Mouse (Mus musculus): ENCODE data around the gene Drd4. TPM values are rescaled to one million over a fixed set of nuclear protein-coding genes. Genes with fewer than 3 reads are reported as not detected.

Gene Drd4
- total and polyA plus RNA-seq, 2 experiments from 2014 or later, result 0.07 TPM; not detected in 1

DNA sequence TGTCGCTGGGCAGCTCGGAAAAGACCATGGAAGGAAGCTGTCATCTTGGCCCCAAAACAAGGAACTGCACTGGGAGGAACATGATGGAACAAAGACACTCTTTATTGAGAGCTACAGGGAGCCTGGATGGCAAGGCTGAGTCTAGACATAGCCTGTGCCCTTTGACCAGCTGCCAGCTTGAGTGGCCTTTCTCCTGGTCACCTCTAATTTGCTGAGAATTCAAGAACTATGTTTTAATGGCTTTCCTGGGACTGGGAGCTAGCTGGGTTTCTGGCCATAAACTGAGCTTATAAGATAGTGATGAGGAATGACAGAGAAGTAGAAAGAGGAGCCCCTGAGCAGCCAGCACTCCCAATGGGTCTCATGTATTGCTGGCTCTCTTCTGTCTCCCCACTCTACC lies 51.4 kb downstream of the Drd4 start:
- H3K9ac ChIP-seq (replicated peaks; ENCODE audit: low read depth, low read length), result no peak overlapping the region
- H3K4me2 ChIP-seq (ENCODE audit: low read depth, low read length), result no peak overlapping the region
- no peak overlapping the region for H3K27ac ChIP-seq (ENCODE audit: low read depth)
- no peaks in the 10 kb centered on the region for H3K4me1 ChIP-seq (ENCODE audit: control insufficient read depth, insufficient read depth)
- ATAC-seq (ENCODE audit: insufficient read depth, low read depth) (no peak), DNase-seq (ENCODE audit: low spot score) (no peak)
- no peak for TF ChIP-seq EP300 (IDR thresholded peaks at IDR 0.05; ENCODE audit: low read depth)
- no peak for TF ChIP-seq CTCF (IDR thresholded peaks at IDR 0.05; ENCODE audit: low read depth)
- H3K4me3 ChIP-seq (ENCODE audit: low read depth, low read length), result no peak overlapping the region
- WGBS, result 69% methylated on average over 2 of the region's 2 CpGs
- no peaks in the 10 kb centered on the region for H3K27me3 ChIP-seq (ENCODE audit: control insufficient read depth, insufficient read depth, low read length)
- H3K9me3 ChIP-seq (replicated peaks; ENCODE audit: control insufficient read depth, low read length), result no peaks in the 10 kb centered on the region
- H3K36me3 ChIP-seq (replicated peaks; ENCODE audit: control insufficient read depth, insufficient read depth, low read length), result no peaks in the 10 kb centered on the region

DNA sequence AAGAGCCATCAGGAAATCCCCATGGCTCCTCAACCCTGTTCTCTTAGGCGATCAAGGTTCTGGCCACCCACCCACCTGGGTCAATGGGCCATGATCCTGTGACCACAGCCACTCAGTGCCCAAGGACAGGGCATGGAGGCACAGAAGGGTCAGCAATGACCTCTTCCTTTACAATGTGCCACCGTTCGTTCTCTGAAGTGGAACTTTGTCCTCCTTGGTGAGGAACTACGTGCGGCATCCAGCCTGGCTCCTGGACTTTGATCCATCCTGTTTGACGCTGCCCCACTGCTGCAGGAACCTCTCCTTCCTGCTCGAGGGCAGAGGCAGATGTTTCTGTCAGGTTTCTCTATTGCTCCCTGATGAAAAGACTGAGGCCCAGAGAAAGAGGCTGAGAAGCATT lies 51.9 kb downstream of the Drd4 start:
- Histone ChIP-seq H3K4me1 (ENCODE audit: control insufficient read depth, insufficient read depth) (no peaks in the 10 kb centered on the region), H3K27me3 (ENCODE audit: control insufficient read depth, insufficient read depth, low read length) (no peaks in the 10 kb centered on the region), H3K4me3 (ENCODE audit: low read depth, low read length) (no peak overlapping the region), H3K27ac (ENCODE audit: low read depth) (no peak overlapping the region), H3K9me3 (replicated peaks; ENCODE audit: control insufficient read depth, low read length) (no peaks in the 10 kb centered on the region), H3K4me2 (ENCODE audit: low read depth, low read length) (no peak overlapping the region), H3K36me3 (replicated peaks; ENCODE audit: control insufficient read depth, insufficient read depth, low read length) (no peaks in the 10 kb centered on the region), H3K9ac (replicated peaks; ENCODE audit: low read depth, low read length) (no peak overlapping the region)
- WGBS, result 70% methylated on average over 7 of the region's 7 CpGs
- TF ChIP-seq CTCF (IDR thresholded peaks at IDR 0.05; ENCODE audit: low read depth) (no peak), EP300 (IDR thresholded peaks at IDR 0.05; ENCODE audit: low read depth) (no peak)
- ATAC-seq (ENCODE audit: insufficient read depth, low read depth) (no peak), DNase-seq (ENCODE audit: low spot score) (no peak)

DNA sequence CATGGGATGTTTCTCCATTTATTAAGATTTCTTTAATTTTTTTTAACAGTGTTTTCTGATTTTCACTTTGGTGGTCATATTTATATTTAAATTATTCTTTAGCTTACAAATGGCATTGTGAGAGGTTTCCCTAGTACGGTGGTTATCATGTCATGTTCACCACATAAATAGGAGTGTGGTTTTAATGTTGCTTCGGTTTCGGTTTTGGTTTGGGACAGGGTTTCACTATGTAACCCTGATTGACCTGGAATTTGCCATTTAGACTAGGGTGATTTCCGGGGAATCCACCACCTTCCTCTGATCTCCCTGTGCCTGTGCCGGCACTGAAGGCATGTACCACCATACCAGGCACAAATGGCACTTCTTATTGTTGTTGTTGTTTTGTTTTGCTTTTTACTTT lies 53.0 kb downstream of the Drd4 start:
- TF ChIP-seq CTCF (IDR thresholded peaks at IDR 0.05; ENCODE audit: low read depth) (no peak), EP300 (IDR thresholded peaks at IDR 0.05; ENCODE audit: low read depth) (no peak)

More for the DNA sequence above, 53.0 kb downstream of the Drd4 start:
- no peak for DNase-seq (ENCODE audit: low spot score)
- Histone ChIP-seq H3K27ac (ENCODE audit: low read depth) (no peak overlapping the region), H3K4me1 (ENCODE audit: control insufficient read depth, insufficient read depth) (no peaks in the 10 kb centered on the region), H3K9ac (replicated peaks; ENCODE audit: low read depth, low read length) (no peak overlapping the region), H3K27me3 (ENCODE audit: control insufficient read depth, insufficient read depth, low read length) (no peaks in the 10 kb centered on the region), H3K4me2 (ENCODE audit: low read depth, low read length) (no peak overlapping the region), H3K36me3 (replicated peaks; ENCODE audit: control insufficient read depth, insufficient read depth, low read length) (no peaks in the 10 kb centered on the region), H3K4me3 (ENCODE audit: low read depth, low read length) (no peak overlapping the region), H3K9me3 (replicated peaks; ENCODE audit: control insufficient read depth, low read length) (no peaks in the 10 kb centered on the region)
- ATAC-seq (ENCODE audit: insufficient read depth, low read depth), result no peak
- 75% methylated on average over 5 of the region's 5 CpGs for WGBS

Other genes starting within 250 kb of the Drd4 start
- 0.43 TPM in 1 of 2 replicates, not detected in the other for gene B4galnt4, start 230.9 kb upstream of the Drd4 start, total RNA-seq (2014; rRNA removed; ENCODE audit: low replicate concordance)
- gene B4galnt4, start 230.9 kb upstream of the Drd4 start, polyA plus RNA-seq (2015; fragmentation: Nextera tagmentation; extraction: Ambion mirVana), result 0.10 TPM in 1 of 2 replicates, not detected in the other
- gene Pkp3, start 213.8 kb upstream of the Drd4 start, total RNA-seq (2014; rRNA removed; ENCODE audit: low replicate concordance), result 3.8 TPM in 1 of 2 replicates, not detected in the other
- 0.19 and 0.20 TPM in 2 replicates for gene Pkp3, start 213.8 kb upstream of the Drd4 start, polyA plus RNA-seq (2015; fragmentation: Nextera tagmentation; extraction: Ambion mirVana)
- gene Sigirr, start 191.4 kb upstream of the Drd4 start, total RNA-seq (2014; rRNA removed; ENCODE audit: low replicate concordance), result 10.3 and 16.8 TPM in 2 replicates
- 4.2 and 5.1 TPM in 2 replicates for gene Sigirr, start 191.4 kb upstream of the Drd4 start, polyA plus RNA-seq (2015; fragmentation: Nextera tagmentation; extraction: Ambion mirVana)
- gene Ano9, start 174.2 kb upstream of the Drd4 start, total RNA-seq (2014; rRNA removed; ENCODE audit: low replicate concordance), result not detected in 2 replicates
- 0.04 and 0.07 TPM in 2 replicates for gene Ano9, start 174.2 kb upstream of the Drd4 start, polyA plus RNA-seq (2015; fragmentation: Nextera tagmentation; extraction: Ambion mirVana)
- 22.3 and 35.5 TPM in 2 replicates for gene Ptdss2, start 169.6 kb upstream of the Drd4 start, total RNA-seq (2014; rRNA removed; ENCODE audit: low replicate concordance)
- 54.8 and 56.9 TPM in 2 replicates for gene Ptdss2, start 169.6 kb upstream of the Drd4 start, polyA plus RNA-seq (2015; fragmentation: Nextera tagmentation; extraction: Ambion mirVana)
- 157 and 172 TPM in 2 replicates for gene Rnh1, start 119.1 kb upstream of the Drd4 start, total RNA-seq (2014; rRNA removed; ENCODE audit: low replicate concordance)
- 88.3 and 90.2 TPM in 2 replicates for gene Rnh1, start 119.1 kb upstream of the Drd4 start, polyA plus RNA-seq (2015; fragmentation: Nextera tagmentation; extraction: Ambion mirVana)
- gene Hras, start 98.0 kb upstream of the Drd4 start, total RNA-seq (2014; rRNA removed; ENCODE audit: low replicate concordance), result 72.2 and 74.9 TPM in 2 replicates
- gene Hras, start 98.0 kb upstream of the Drd4 start, polyA plus RNA-seq (2015; fragmentation: Nextera tagmentation; extraction: Ambion mirVana), result 73.5 and 78.9 TPM in 2 replicates
- 1.1 and 5.6 TPM in 2 replicates for gene Lrrc56, start 97.8 kb upstream of the Drd4 start, total RNA-seq (2014; rRNA removed; ENCODE audit: low replicate concordance)
- gene Lrrc56, start 97.8 kb upstream of the Drd4 start, polyA plus RNA-seq (2015; fragmentation: Nextera tagmentation; extraction: Ambion mirVana), result 2.9 TPM in 2 replicates
- 0.12 TPM in 1 of 2 replicates, not detected in the other for gene Lmntd2, start 77.9 kb upstream of the Drd4 start, total RNA-seq (2014; rRNA removed; ENCODE audit: low replicate concordance)
- 0.07 and 0.15 TPM in 2 replicates for gene Lmntd2, start 77.9 kb upstream of the Drd4 start, polyA plus RNA-seq (2015; fragmentation: Nextera tagmentation; extraction: Ambion mirVana)
- 6.7 and 43.2 TPM in 2 replicates for gene Rassf7, start 76.1 kb upstream of the Drd4 start, total RNA-seq (2014; rRNA removed; ENCODE audit: low replicate concordance)
- gene Rassf7, start 76.1 kb upstream of the Drd4 start, polyA plus RNA-seq (2015; fragmentation: Nextera tagmentation; extraction: Ambion mirVana), result 5.8 and 7.1 TPM in 2 replicates
- 28.9 and 31.9 TPM in 2 replicates for gene Phrf1, start 63.2 kb upstream of the Drd4 start, total RNA-seq (2014; rRNA removed; ENCODE audit: low replicate concordance)
- gene Phrf1, start 63.2 kb upstream of the Drd4 start, polyA plus RNA-seq (2015; fragmentation: Nextera tagmentation; extraction: Ambion mirVana), result 17.4 and 20.4 TPM in 2 replicates
- 10.0 and 18.8 TPM in 2 replicates for gene Irf7, start 25.5 kb upstream of the Drd4 start, total RNA-seq (2014; rRNA removed; ENCODE audit: low replicate concordance)
- gene Irf7, start 25.5 kb upstream of the Drd4 start, polyA plus RNA-seq (2015; fragmentation: Nextera tagmentation; extraction: Ambion mirVana), result 6.2 and 7.5 TPM in 2 replicates
- not detected in 2 replicates for gene Cdhr5, start 15.2 kb upstream of the Drd4 start, total RNA-seq (2014; rRNA removed; ENCODE audit: low replicate concordance)
- not detected in 2 replicates for gene Cdhr5, start 15.2 kb upstream of the Drd4 start, polyA plus RNA-seq (2015; fragmentation: Nextera tagmentation; extraction: Ambion mirVana)
- not detected in 2 replicates for gene Sct, start 12.9 kb upstream of the Drd4 start, total RNA-seq (2014; rRNA removed; ENCODE audit: low replicate concordance)
- gene Sct, start 12.9 kb upstream of the Drd4 start, polyA plus RNA-seq (2015; fragmentation: Nextera tagmentation; extraction: Ambion mirVana), result 1.0 and 1.6 TPM in 2 replicates
- gene Deaf1, start 35.7 kb downstream of the Drd4 start, total RNA-seq (2014; rRNA removed; ENCODE audit: low replicate concordance), result 26.4 and 30.6 TPM in 2 replicates
- 21.2 and 22.0 TPM in 2 replicates for gene Deaf1, start 35.7 kb downstream of the Drd4 start, polyA plus RNA-seq (2015; fragmentation: Nextera tagmentation; extraction: Ambion mirVana)
- 23.6 and 33.0 TPM in 2 replicates for gene Tmem80, start 35.7 kb downstream of the Drd4 start, total RNA-seq (2014; rRNA removed; ENCODE audit: low replicate concordance)
- 29.8 and 29.9 TPM in 2 replicates for gene Tmem80, start 35.7 kb downstream of the Drd4 start, polyA plus RNA-seq (2015; fragmentation: Nextera tagmentation; extraction: Ambion mirVana)
- gene Eps8l2, start 46.9 kb downstream of the Drd4 start, total RNA-seq (2014; rRNA removed; ENCODE audit: low replicate concordance), result 2.7 and 8.9 TPM in 2 replicates
- 0.67 and 0.69 TPM in 2 replicates for gene Eps8l2, start 46.9 kb downstream of the Drd4 start, polyA plus RNA-seq (2015; fragmentation: Nextera tagmentation; extraction: Ambion mirVana)
- gene Taldo1, start 100.2 kb downstream of the Drd4 start, total RNA-seq (2014; rRNA removed; ENCODE audit: low replicate concordance), result 151 and 173 TPM in 2 replicates
- 225 and 238 TPM in 2 replicates for gene Taldo1, start 100.2 kb downstream of the Drd4 start, polyA plus RNA-seq (2015; fragmentation: Nextera tagmentation; extraction: Ambion mirVana)
- gene Gatd1, start 122.1 kb downstream of the Drd4 start, total RNA-seq (2014; rRNA removed; ENCODE audit: low replicate concordance), result 29.4 and 32.7 TPM in 2 replicates
- gene Gatd1, start 122.1 kb downstream of the Drd4 start, polyA plus RNA-seq (2015; fragmentation: Nextera tagmentation; extraction: Ambion mirVana), result 19.9 and 24.2 TPM in 2 replicates
- gene Cend1, start 137.5 kb downstream of the Drd4 start, total RNA-seq (2014; rRNA removed; ENCODE audit: low replicate concordance), result 0.27 and 3.2 TPM in 2 replicates
- 1.7 and 1.8 TPM in 2 replicates for gene Cend1, start 137.5 kb downstream of the Drd4 start, polyA plus RNA-seq (2015; fragmentation: Nextera tagmentation; extraction: Ambion mirVana)
- 9.7 and 17.7 TPM in 2 replicates for gene Slc25a22, start 145.9 kb downstream of the Drd4 start, total RNA-seq (2014; rRNA removed; ENCODE audit: low replicate concordance)
- gene Slc25a22, start 145.9 kb downstream of the Drd4 start, polyA plus RNA-seq (2015; fragmentation: Nextera tagmentation; extraction: Ambion mirVana), result 11.8 and 13.1 TPM in 2 replicates
- 0.15 and 2.0 TPM in 2 replicates for gene Pidd1, start 152.0 kb downstream of the Drd4 start, total RNA-seq (2014; rRNA removed; ENCODE audit: low replicate concordance)
- gene Pidd1, start 152.0 kb downstream of the Drd4 start, polyA plus RNA-seq (2015; fragmentation: Nextera tagmentation; extraction: Ambion mirVana), result 1.7 and 2.3 TPM in 2 replicates
- 302 and 309 TPM in 2 replicates for gene Rplp2, start 155.4 kb downstream of the Drd4 start, total RNA-seq (2014; rRNA removed; ENCODE audit: low replicate concordance)
- 880 and 926 TPM in 2 replicates for gene Rplp2, start 155.4 kb downstream of the Drd4 start, polyA plus RNA-seq (2015; fragmentation: Nextera tagmentation; extraction: Ambion mirVana)
- 47.9 and 63.8 TPM in 2 replicates for gene Pnpla2, start 163.2 kb downstream of the Drd4 start, total RNA-seq (2014; rRNA removed; ENCODE audit: low replicate concordance)
- 157 and 159 TPM in 2 replicates for gene Pnpla2, start 163.2 kb downstream of the Drd4 start, polyA plus RNA-seq (2015; fragmentation: Nextera tagmentation; extraction: Ambion mirVana)
- gene Cracr2b, start 169.1 kb downstream of the Drd4 start, total RNA-seq (2014; rRNA removed; ENCODE audit: low replicate concordance), result 6.2 and 134 TPM in 2 replicates
- gene Cracr2b, start 169.1 kb downstream of the Drd4 start, polyA plus RNA-seq (2015; fragmentation: Nextera tagmentation; extraction: Ambion mirVana), result 23.9 and 24.2 TPM in 2 replicates
- gene Cd151, start 175.4 kb downstream of the Drd4 start, total RNA-seq (2014; rRNA removed; ENCODE audit: low replicate concordance), result 288 and 323 TPM in 2 replicates
- gene Cd151, start 175.4 kb downstream of the Drd4 start, polyA plus RNA-seq (2015; fragmentation: Nextera tagmentation; extraction: Ambion mirVana), result 37.8 and 39.7 TPM in 2 replicates
- 17.4 and 32.3 TPM in 2 replicates for gene Polr2l, start 183.1 kb downstream of the Drd4 start, total RNA-seq (2014; rRNA removed; ENCODE audit: low replicate concordance)
- gene Polr2l, start 183.1 kb downstream of the Drd4 start, polyA plus RNA-seq (2015; fragmentation: Nextera tagmentation; extraction: Ambion mirVana), result 77.6 and 81.3 TPM in 2 replicates
- 84.2 and 87.8 TPM in 2 replicates for gene Tspan4, start 183.2 kb downstream of the Drd4 start, total RNA-seq (2014; rRNA removed; ENCODE audit: low replicate concordance)
- gene Tspan4, start 183.2 kb downstream of the Drd4 start, polyA plus RNA-seq (2015; fragmentation: Nextera tagmentation; extraction: Ambion mirVana), result 72.2 and 72.3 TPM in 2 replicates
- gene Chid1, start 247.9 kb downstream of the Drd4 start, total RNA-seq (2014; rRNA removed; ENCODE audit: low replicate concordance), result 12.5 and 23.5 TPM in 2 replicates
- 17.7 and 20.3 TPM in 2 replicates for gene Chid1, start 247.9 kb downstream of the Drd4 start, polyA plus RNA-seq (2015; fragmentation: Nextera tagmentation; extraction: Ambion mirVana)